Mouse (Mus musculus): Measurements from ENCODE around the gene Abo.

Gene Abo

DNA sequence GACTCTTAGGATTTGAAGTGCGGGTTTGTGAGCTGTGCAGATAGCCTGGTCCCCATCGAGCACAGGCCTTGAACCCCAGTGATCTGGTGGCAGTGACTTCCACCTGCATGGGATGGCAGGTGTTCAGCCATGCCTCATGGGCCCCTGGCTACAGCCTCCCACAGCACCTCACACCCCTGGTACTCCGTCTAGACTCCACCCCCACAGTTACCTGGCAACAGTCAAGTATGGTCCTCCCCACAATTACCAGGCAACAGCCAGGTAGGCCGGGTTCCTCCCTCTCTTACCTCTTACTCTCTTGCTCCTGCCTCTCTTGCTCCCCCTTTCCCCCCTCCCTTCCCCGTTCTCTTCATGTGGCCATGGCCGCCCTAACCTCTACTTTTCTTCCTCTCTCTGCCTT, 5.9 kb upstream of the Abo start:
- DNase-seq (ENCODE audit: low spot score) = no peak

DNA sequence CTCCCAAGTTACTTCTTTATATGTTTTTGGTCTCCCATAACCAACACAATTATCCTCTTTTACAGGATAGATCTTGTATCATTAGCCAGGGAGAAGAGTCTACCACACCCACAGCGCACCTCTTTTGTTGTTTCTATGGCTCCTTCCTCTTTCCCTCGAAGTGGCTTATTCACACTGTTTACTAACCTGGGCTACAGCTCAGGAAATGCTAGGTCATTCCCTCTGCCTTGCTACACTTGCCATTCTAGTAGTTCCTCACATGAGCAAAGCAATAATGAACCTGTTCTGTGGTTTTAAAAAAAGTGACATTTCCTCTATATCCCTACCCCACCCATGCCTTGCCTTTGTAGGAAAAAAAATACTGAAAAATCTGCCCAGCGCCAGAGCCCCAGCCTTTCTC, 1.9 kb downstream of the Abo start:
- no peak for DNase-seq (ENCODE audit: low spot score)

GRCm38 (mm10) chr2:26847706-26848105, 17.1 kb downstream of the Abo start:
- DNase-seq (ENCODE audit: low spot score) = peak; percentile 44

DNA sequence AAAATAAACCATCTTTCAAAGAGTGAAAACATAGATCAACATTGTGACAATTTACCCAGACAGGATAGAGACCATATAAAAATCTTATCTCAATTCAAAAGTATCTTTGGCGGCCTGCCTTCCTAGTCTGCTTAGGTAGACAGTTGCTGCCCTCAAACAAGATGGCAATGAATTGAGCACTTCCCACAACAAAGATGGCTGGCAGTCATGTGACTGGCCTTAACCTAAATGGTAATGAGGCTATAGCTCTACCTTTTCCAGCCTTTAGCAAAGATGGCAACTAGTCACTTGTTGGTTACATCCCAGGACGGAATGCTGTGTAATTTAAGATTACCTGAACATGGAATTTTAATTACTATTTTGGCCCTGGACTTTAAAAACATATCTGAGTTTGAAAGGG, 32.3 kb downstream of the Abo start:
- DNase-seq (ENCODE audit: low spot score) = no peak

DNA sequence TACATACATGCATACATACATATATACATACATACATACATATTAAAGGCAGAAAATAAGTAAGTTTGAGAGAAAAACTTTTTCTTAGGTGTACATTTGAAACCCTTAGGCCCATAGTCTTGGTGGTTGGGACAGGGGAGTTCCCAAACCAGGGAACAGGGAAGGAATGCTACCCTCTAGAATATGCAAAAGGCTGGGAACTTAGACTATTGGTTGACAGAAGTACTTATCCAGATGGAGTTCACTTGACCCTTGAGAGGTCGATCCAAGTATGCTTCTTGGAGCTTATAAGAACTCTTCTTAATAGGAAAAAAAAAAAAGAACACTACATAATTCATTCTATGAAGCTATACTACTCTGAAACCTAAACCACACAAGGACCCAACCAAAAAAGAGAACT, 36.7 kb downstream of the Abo start:
- DNase-seq (ENCODE audit: low spot score) = no peak

GRCm38 (mm10) chr2:26827261-26827975, 37.4 kb downstream of the Abo start:
- DNase-seq (ENCODE audit: low spot score) = no peak
